Mouse (Mus musculus) hindbrain, embryonic 10.5 days (tissue): ENCODE measurements at regions not wholly inside any gene's neighbourhood (a gene's known extent, or its start where the extent isn't known, plus 50 kb on each side); places are given as distances from the start of the nearest gene placed in this dataset.

ENCODE experiments used
- DNase-seq: peaks from one replicate; pipeline ENCODE4 v3.0.0-alpha.2; 2017; ENCODE audit warnings: low spot score
- H3K27ac ChIP-seq: fragments of 300-500 bp; sonication (generic); 2 replicates; pipeline ENCODE4 v1.5.1; 2016; ENCODE audit warnings: mild to moderate bottlenecking, moderate library complexity
- H3K27me3 ChIP-seq: fragments of 300-500 bp; sonication (generic); 2 replicates; pipeline ENCODE4 v1.6.1; 2016; ENCODE audit warnings: mild to moderate bottlenecking; ENCODE audit not compliant: poor library complexity, insufficient read depth, severe bottlenecking
- H3K36me3 ChIP-seq: fragments of 300-500 bp; sonication (generic); 2 replicates; pipeline ENCODE4 v1.6.1; 2016; ENCODE audit warnings: mild to moderate bottlenecking, moderate library complexity
- H3K4me1 ChIP-seq: fragments of 300-500 bp; sonication (generic); replicated peaks from 2 replicates; pipeline ENCODE4 v1.6.1; 2016; ENCODE audit warnings: mild to moderate bottlenecking
- H3K4me3 ChIP-seq: fragments of 300-500 bp; sonication (generic); 2 replicates; pipeline ENCODE4 v1.5.1; 2016; ENCODE audit warnings: mild to moderate bottlenecking, moderate library complexity
- H3K9me3 ChIP-seq: fragments of 300-500 bp; sonication (generic); 2 replicates; pipeline ENCODE4 v1.6.1; 2016; ENCODE audit warnings: mild to moderate bottlenecking, moderate library complexity
- WGBS: fragments of 180-500 bp; shearing (Covaris S2); methylation state at CpG from one replicate; pipeline ENCODE4 v1.1.7; 2016; 5-methylcytosine and 5-hydroxymethylcytosine counted together

- Histone ChIP-seq H3K27me3 (no peaks in the 10 kb centered on the region), H3K4me3 (no peak overlapping the region), H3K9me3 (0 out of 2 replicates have a peak, but pooled peaks cover 6% of the 10 kb centered on the region), H3K36me3 (no peaks in the 10 kb centered on the region), H3K4me1 (peaks cover 16% of the 10 kb centered on the region), H3K27ac (no peak overlapping the region)
- WGBS: 82% methylated on average over 6 of the region's 6 CpGs
- DNase-seq: no peak
Measured at GRCm38 (mm10) chr8:90519567-90519966, 171.4 kb upstream of the Tox3 start.

GRCm38 (mm10) chr8:90514191-90514590, 166.0 kb upstream of the Tox3 start:
- H3K4me3 ChIP-seq: no peak overlapping the region
- WGBS: 77% methylated on average over 3 of the region's 3 CpGs

GRCm38 (mm10) chr8:90513601-90514000, 165.5 kb upstream of the Tox3 start:
- Histone ChIP-seq H3K36me3 (no peaks in the 10 kb centered on the region), H3K27me3 (no peaks in the 10 kb centered on the region), H3K4me1 (peaks cover 5% of the 10 kb centered on the region; the same call in 1 of the 2 replicates), H3K27ac (no peak overlapping the region), H3K4me3 (no peak overlapping the region), H3K9me3 (no peaks in the 10 kb centered on the region)
- no peak for DNase-seq
- 92% methylated on average over 4 of the region's 4 CpGs for WGBS

More at GRCm38 (mm10) chr8:90514191-90514590, 166.0 kb upstream of the Tox3 start:
- Histone ChIP-seq H3K27ac (no peak overlapping the region), H3K36me3 (no peaks in the 10 kb centered on the region), H3K4me1 (peaks cover 5% of the 10 kb centered on the region; the same call in 1 of the 2 replicates), H3K27me3 (no peaks in the 10 kb centered on the region), H3K9me3 (no peaks in the 10 kb centered on the region)
- DNase-seq: no peak

- DNase-seq: no peak
- Histone ChIP-seq H3K4me3 (no peak overlapping the region), H3K27ac (no peak overlapping the region), H3K9me3 (no peaks in the 10 kb centered on the region), H3K36me3 (no peaks in the 10 kb centered on the region), H3K27me3 (no peaks in the 10 kb centered on the region), H3K4me1 (peaks cover 5% of the 10 kb centered on the region; the same call in 1 of the 2 replicates)
- WGBS: 88% methylated on average over 8 of the region's 8 CpGs
Measured at GRCm38 (mm10) chr8:90513102-90513501, 165.0 kb upstream of the Tox3 start.

- Histone ChIP-seq H3K36me3 (no peaks in the 10 kb centered on the region), H3K4me3 (no peak overlapping the region), H3K9me3 (no peaks in the 10 kb centered on the region), H3K4me1 (peaks cover 5% of the 10 kb centered on the region; the same call in 1 of the 2 replicates), H3K27ac (no peak overlapping the region), H3K27me3 (no peaks in the 10 kb centered on the region)
- WGBS: 39% methylated on average over 2 of the region's 2 CpGs
- DNase-seq: no peak
Measured at GRCm38 (mm10) chr8:90512594-90512993, 164.5 kb upstream of the Tox3 start.

- Histone ChIP-seq H3K9me3 (0 out of 2 replicates have a peak, but pooled peaks cover 3% of the 10 kb centered on the region), H3K27me3 (no peaks in the 10 kb centered on the region), H3K4me3 (no peak overlapping the region), H3K27ac (no peak overlapping the region), H3K4me1 (no peaks in the 10 kb centered on the region), H3K36me3 (no peaks in the 10 kb centered on the region)
- no peak for DNase-seq
- WGBS: 88% methylated on average over 5 of the region's 5 CpGs
Measured at GRCm38 (mm10) chr8:90504521-90504920, 156.4 kb upstream of the Tox3 start.

GRCm38 (mm10) chr8:90503306-90503705, 155.2 kb upstream of the Tox3 start:
- DNase-seq: no peak
- H3K27ac ChIP-seq: no peak overlapping the region

GRCm38 (mm10) chr8:90502879-90503278, 154.7 kb upstream of the Tox3 start:
- 78% methylated on average over 2 of the region's 2 CpGs for WGBS
- Histone ChIP-seq H3K4me1 (peaks cover 7% of the 10 kb centered on the region), H3K27me3 (no peaks in the 10 kb centered on the region), H3K9me3 (0 out of 2 replicates have a peak, but pooled peaks cover 3% of the 10 kb centered on the region), H3K4me3 (no peak overlapping the region), H3K27ac (no peak overlapping the region), H3K36me3 (no peaks in the 10 kb centered on the region)
- DNase-seq: no peak

More at GRCm38 (mm10) chr8:90503306-90503705, 155.2 kb upstream of the Tox3 start:
- 63% methylated on average over 2 of the region's 2 CpGs for WGBS
- no peaks in the 10 kb centered on the region for H3K36me3 ChIP-seq
- H3K4me1 ChIP-seq: peaks cover 4% of the 10 kb centered on the region; the same call in 1 of the 2 replicates
- no peak overlapping the region for H3K4me3 ChIP-seq
- H3K9me3 ChIP-seq: 0 out of 2 replicates have a peak, but pooled peaks cover 3% of the 10 kb centered on the region
- no peaks in the 10 kb centered on the region for H3K27me3 ChIP-seq

GRCm38 (mm10) chr8:90499315-90499714, 151.2 kb upstream of the Tox3 start:
- WGBS: 56% methylated on average over 1 of the region's 1 CpGs
- H3K4me3 ChIP-seq: no peak overlapping the region
- no peaks in the 10 kb centered on the region for H3K27me3 ChIP-seq
- H3K4me1 ChIP-seq: peaks cover 41% of the 10 kb centered on the region
- no peak for DNase-seq
- H3K36me3 ChIP-seq: no peaks in the 10 kb centered on the region
- 0 out of 2 replicates have a peak, but pooled peaks cover 3% of the 10 kb centered on the region for H3K9me3 ChIP-seq
- H3K27ac ChIP-seq: peak overlapping the region; percentile 47

- peak overlapping the region; percentile 36 for H3K4me3 ChIP-seq
Measured at GRCm38 (mm10) chr8:90496658-90497163, 148.6 kb upstream of the Tox3 start.

GRCm38 (mm10) chr8:90495943-90496371, 147.8 kb upstream of the Tox3 start:
- Histone ChIP-seq H3K4me3 (no peak overlapping the region), H3K27me3 (no peaks in the 10 kb centered on the region), H3K36me3 (no peaks in the 10 kb centered on the region), H3K9me3 (0 out of 2 replicates have a peak, but pooled peaks cover 3% of the 10 kb centered on the region), H3K27ac (peak overlapping the region; percentile 96), H3K4me1 (peaks cover 66% of the 10 kb centered on the region)
- WGBS: 28% methylated on average over 5 of the region's 5 CpGs
- peak; percentile 39 for DNase-seq

More at GRCm38 (mm10) chr8:90496658-90497163, 148.6 kb upstream of the Tox3 start:
- DNase-seq: peak; percentile 82
- peak overlapping the region; percentile 96 for H3K27ac ChIP-seq
- 0 out of 2 replicates have a peak, but pooled peaks cover 3% of the 10 kb centered on the region for H3K9me3 ChIP-seq
- peaks cover 59% of the 10 kb centered on the region for H3K4me1 ChIP-seq
- WGBS: 1% methylated on average over 13 of the region's 13 CpGs
- H3K27me3 ChIP-seq: no peaks in the 10 kb centered on the region
- H3K36me3 ChIP-seq: no peaks in the 10 kb centered on the region

GRCm38 (mm10) chr8:90492521-90493225, 144.5 kb upstream of the Tox3 start:
- Histone ChIP-seq H3K9me3 (no peaks in the 10 kb centered on the region), H3K4me3 (no peak overlapping the region), H3K27me3 (no peaks in the 10 kb centered on the region), H3K36me3 (no peaks in the 10 kb centered on the region), H3K4me1 (peaks cover 64% of the 10 kb centered on the region), H3K27ac (peak overlapping the region; percentile 45; the same call in 1 of the 2 replicates)
- no peak for DNase-seq
- 66% methylated on average over 14 of the region's 14 CpGs for WGBS

GRCm38 (mm10) chr8:90491691-90492090, 143.5 kb upstream of the Tox3 start:
- no peak for DNase-seq
- H3K27ac ChIP-seq: no peak overlapping the region; the same call in 1 of the 2 replicates
- WGBS: 62% methylated on average over 7 of the region's 7 CpGs

More at GRCm38 (mm10) chr8:90491691-90492090, 143.5 kb upstream of the Tox3 start:
- H3K27me3 ChIP-seq: no peaks in the 10 kb centered on the region
- no peak overlapping the region for H3K4me3 ChIP-seq
- no peaks in the 10 kb centered on the region for H3K9me3 ChIP-seq
- no peaks in the 10 kb centered on the region for H3K36me3 ChIP-seq
- H3K4me1 ChIP-seq: peaks cover 54% of the 10 kb centered on the region
